5 mouse cellular contexts compared by ENCODE assay signal in genomic region chr1:97765712-97766111, GRCm38 (mm10). TPM values are rescaled to one million over a fixed set of nuclear protein-coding genes. Genes with fewer than 3 reads are reported as not detected.
DNase-seq lines count a peak whose midpoint lies in the region; ATAC-seq and TF ChIP-seq lines count a peak whose summit lies in the region.
"Not testable (repeated sequence)": the region's sequence is repeated elsewhere in the genome, so short reads cannot be mapped to it uniquely, and the experiment has no call there.

No protein-coding gene starts in this region.

- TF ChIP-seq EP300 in heart, postnatal 0 days (IDR thresholded peaks at IDR 0.05; ENCODE audit: low read depth) = not testable (repeated sequence)

- not testable (repeated sequence) for H3K27me3 ChIP-seq in heart, postnatal 0 days (ENCODE audit: control insufficient read depth, insufficient read depth, low read length); intestine, postnatal 0 days (replicated peaks; ENCODE audit: control insufficient read depth, insufficient read depth, low read length); neural tube, embryonic 15.5 days (replicated peaks)

- peak; percentile 41 for DNase-seq in ES-CJ7 (ENCODE audit: low read depth, low spot score)
- peak; percentile 58 for DNase-seq in ZHBTc4 (ENCODE audit: low read depth, low spot score)
- not testable (repeated sequence) for DNase-seq in heart, postnatal 0 days (ENCODE audit: low spot score)

- H3K4me1 ChIP-seq in heart, postnatal 0 days (ENCODE audit: control insufficient read depth, insufficient read depth); intestine, postnatal 0 days (replicated peaks; ENCODE audit: control insufficient read depth, insufficient read depth, low read length): not testable (repeated sequence)
- peaks cover 27% of the 10 kb centered on the region for H3K4me1 ChIP-seq in neural tube, embryonic 15.5 days

- ATAC-seq in heart, postnatal 0 days (ENCODE audit: insufficient read depth, low read depth); intestine, postnatal 0 days; neural tube, embryonic 15.5 days (ENCODE audit: low FRiP score): not testable (repeated sequence)

- not testable (repeated sequence) for H3K4me3 ChIP-seq in heart, postnatal 0 days (ENCODE audit: low read depth, low read length); intestine, postnatal 0 days (ENCODE audit: low read depth, low read length); neural tube, embryonic 15.5 days (replicated peaks)

- TF ChIP-seq CTCF in heart, postnatal 0 days (IDR thresholded peaks at IDR 0.05; ENCODE audit: low read depth); intestine, postnatal 0 days (IDR thresholded peaks at IDR 0.05; ENCODE audit: low read depth): not testable (repeated sequence)

- not testable (repeated sequence) for H3K36me3 ChIP-seq in heart, postnatal 0 days (replicated peaks; ENCODE audit: control insufficient read depth, insufficient read depth, low read length); intestine, postnatal 0 days (ENCODE audit: control insufficient read depth, insufficient read depth); neural tube, embryonic 15.5 days

- WGBS in heart, postnatal 0 days = 76% methylated on average over 4 of the region's 4 CpGs
- 47% methylated on average over 4 of the region's 4 CpGs for WGBS in intestine, postnatal 0 days
- 82% methylated on average over 4 of the region's 4 CpGs for WGBS in neural tube, embryonic 15.5 days

- H3K9me3 ChIP-seq in heart, postnatal 0 days (replicated peaks; ENCODE audit: control insufficient read depth, low read length); intestine, postnatal 0 days (ENCODE audit: control insufficient read depth); neural tube, embryonic 15.5 days (replicated peaks): not testable (repeated sequence)

- H3K27ac ChIP-seq in heart, postnatal 0 days (ENCODE audit: low read depth); neural tube, embryonic 15.5 days (replicated peaks): not testable (repeated sequence)
- peak overlapping the region; percentile 67 for H3K27ac ChIP-seq in intestine, postnatal 0 days (ENCODE audit: low read depth, low read length)

- H3K9ac ChIP-seq in heart, postnatal 0 days (replicated peaks; ENCODE audit: low read depth, low read length); intestine, postnatal 0 days (ENCODE audit: low read depth, low read length); neural tube, embryonic 15.5 days (replicated peaks): not testable (repeated sequence)

- peak overlapping the region; percentile 28 for H3K4me2 ChIP-seq in heart, postnatal 0 days (ENCODE audit: low read depth, low read length)
- H3K4me2 ChIP-seq in intestine, postnatal 0 days (replicated peaks; ENCODE audit: low read depth) = peak overlapping the region; percentile 35
- H3K4me2 ChIP-seq in neural tube, embryonic 15.5 days = 0 out of 2 replicates have a peak overlapping the region, but pooled peaks have one; percentile 5

RNA-seq across cellular contexts. Expression of gene Gin1, which starts 4.3 kb away (rescaled TPM):
- total RNA-seq in heart, postnatal 0 days (2014; rRNA removed; ENCODE audit: low replicate concordance) = 0.80 and 1.6 TPM in 2 replicates
- polyA plus RNA-seq in heart, postnatal 0 days (2015; fragmentation: Nextera tagmentation; extraction: Ambion mirVana) = 21.3 and 22.7 TPM in 2 replicates
- 12.4 and 14.5 TPM in 2 replicates for polyA plus RNA-seq in intestine, postnatal 0 days (2015; fragmentation: Nextera tagmentation; extraction: Ambion mirVana)
- polyA plus RNA-seq in neural tube, embryonic 15.5 days (2015; fragmentation: Nextera tagmentation; extraction: Ambion mirVana) = 15.7 and 16.8 TPM in 2 replicates

RNA-seq across cellular contexts. Expression of gene Ppip5k2, which starts 4.5 kb away (rescaled TPM):
- total RNA-seq in heart, postnatal 0 days (2014; rRNA removed; ENCODE audit: low replicate concordance) = 68.0 and 75.2 TPM in 2 replicates
- polyA plus RNA-seq in heart, postnatal 0 days (2015; fragmentation: Nextera tagmentation; extraction: Ambion mirVana) = 42.4 and 44.8 TPM in 2 replicates
- polyA plus RNA-seq in intestine, postnatal 0 days (2015; fragmentation: Nextera tagmentation; extraction: Ambion mirVana) = 19.7 and 22.7 TPM in 2 replicates
- 46.2 and 51.2 TPM in 2 replicates for polyA plus RNA-seq in neural tube, embryonic 15.5 days (2015; fragmentation: Nextera tagmentation; extraction: Ambion mirVana)
